Mouse (Mus musculus) olfactory bulb, adult 2 months (tissue): ENCODE data around the gene Qars.

Experiments
- CTCF ChIP-seq: fragments of 200-500 bp; IDR thresholded peaks from 2 replicates; pipeline ENCODE4 v1.5.1; 2012; ENCODE audit warnings: low read depth, mild to moderate bottlenecking, low read length, moderate library complexity; ENCODE audit not compliant: insufficient read depth
- POLR2A ChIP-seq: fragments of 200-500 bp; IDR thresholded peaks from 2 replicates; pipeline ENCODE4 v1.6.1; 2012; ENCODE audit warnings: mild to moderate bottlenecking, low read depth, low read length, moderate library complexity; ENCODE audit not compliant: insufficient read depth

DNA sequence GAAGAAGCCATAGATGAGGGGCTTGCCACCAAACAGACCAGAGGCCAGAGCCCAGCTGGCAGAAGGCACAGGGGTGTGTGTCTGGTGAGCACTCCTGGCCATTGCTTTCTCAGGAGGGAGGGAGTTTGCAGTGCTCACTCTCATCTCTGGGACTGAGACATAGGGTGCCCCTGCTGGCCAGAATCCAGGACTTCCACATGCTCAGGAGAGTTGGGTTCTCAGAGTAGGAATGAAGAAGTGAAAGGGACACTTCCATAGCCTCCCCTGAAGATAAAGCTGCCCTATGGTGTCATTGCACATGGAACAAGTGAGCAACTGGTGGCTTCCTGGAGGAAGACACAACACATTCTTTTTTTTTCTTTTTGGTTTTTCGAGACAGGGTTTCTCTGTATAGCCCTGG, 33.0 kb upstream of the Qars start:
- TF ChIP-seq CTCF = no peak
- no peak for TF ChIP-seq POLR2A
